Mouse (Mus musculus) spleen, postnatal 0 days (tissue): ENCODE results near the gene Tmem11. TPM values are rescaled to one million over a fixed set of nuclear protein-coding genes. Genes with fewer than 3 reads are reported as not detected.

Source experiments
- polyA plus RNA-seq: library from polyadenylated mRNA; unstranded; fragments of >200 nt; fragmentation: Nextera tagmentation; extraction: Ambion mirVana; gene quantifications from 2 replicates; pipeline ENCODE4 v1.2.1, GENCODE M21; 2015

The Tmem11 gene
- polyA plus RNA-seq: 30.7 and 31.1 TPM in 2 replicates

GRCm38 (mm10) chr11:60878675-60879294 lies at the start of gene Tmem11:
TSS of gene Tmem11 (minus strand) at chr11:60879272.

GRCm38 (mm10) chr11:60914491-60914890 lies 35.4 kb upstream of the Tmem11 start, which contains the start of gene Natd1:
TSS of gene Natd1 (minus strand) at chr11:60914750.

GRCm38 (mm10) chr11:60830433-60831052 lies 48.5 kb downstream of the Tmem11 start, which contains the start of gene Dhrs7b:
TSS of gene Dhrs7b (plus strand) at chr11:60830631.

Other genes starting within 250 kb of the Tmem11 start
- gene Llgl1, start 179.5 kb downstream of the Tmem11 start, polyA plus RNA-seq: 14.9 and 16.8 TPM in 2 replicates
- 39.8 and 50.0 TPM in 2 replicates for gene Flii, start 152.0 kb downstream of the Tmem11 start, polyA plus RNA-seq
- 4.2 and 6.3 TPM in 2 replicates for gene Mief2, start 150.9 kb downstream of the Tmem11 start, polyA plus RNA-seq
- gene Top3a, start 101.9 kb downstream of the Tmem11 start, polyA plus RNA-seq: 6.8 TPM in 2 replicates
- 2.1 and 2.3 TPM in 2 replicates for gene Smcr8, start 101.7 kb downstream of the Tmem11 start, polyA plus RNA-seq
- gene Shmt1, start 67.6 kb downstream of the Tmem11 start, polyA plus RNA-seq: 13.4 and 19.6 TPM in 2 replicates
- gene Dhrs7b, start 48.6 kb downstream of the Tmem11 start, polyA plus RNA-seq: 17.4 and 18.5 TPM in 2 replicates
- gene Natd1, start 35.5 kb upstream of the Tmem11 start, polyA plus RNA-seq: 10.1 and 10.9 TPM in 2 replicates
- gene Map2k3, start 52.8 kb upstream of the Tmem11 start, polyA plus RNA-seq: 97.8 and 101 TPM in 2 replicates
- gene Kcnj12, start 143.3 kb upstream of the Tmem11 start, polyA plus RNA-seq: not detected in 2 replicates
- 11.5 and 17.7 TPM in 2 replicates for gene Tnfrsf13b, start 247.5 kb upstream of the Tmem11 start, polyA plus RNA-seq